Mouse (Mus musculus) bone marrow, adult 2 months (tissue): Measurements from ENCODE around the gene Tmub1.

Source experiments
- CTCF ChIP-seq: fragments of 200-500 bp; IDR thresholded peaks from 2 replicates; pipeline ENCODE4 v1.5.1; 2011; ENCODE audit warnings: low read length, control low read depth; ENCODE audit not compliant: control insufficient read depth, insufficient read depth
- POLR2A ChIP-seq: fragments of 200-500 bp; IDR thresholded peaks from 2 replicates; pipeline ENCODE4 v1.6.1; 2011; ENCODE audit warnings: low read depth, mild to moderate bottlenecking, control low read depth, low read length, borderline replicate concordance; ENCODE audit not compliant: control insufficient read depth

DNA sequence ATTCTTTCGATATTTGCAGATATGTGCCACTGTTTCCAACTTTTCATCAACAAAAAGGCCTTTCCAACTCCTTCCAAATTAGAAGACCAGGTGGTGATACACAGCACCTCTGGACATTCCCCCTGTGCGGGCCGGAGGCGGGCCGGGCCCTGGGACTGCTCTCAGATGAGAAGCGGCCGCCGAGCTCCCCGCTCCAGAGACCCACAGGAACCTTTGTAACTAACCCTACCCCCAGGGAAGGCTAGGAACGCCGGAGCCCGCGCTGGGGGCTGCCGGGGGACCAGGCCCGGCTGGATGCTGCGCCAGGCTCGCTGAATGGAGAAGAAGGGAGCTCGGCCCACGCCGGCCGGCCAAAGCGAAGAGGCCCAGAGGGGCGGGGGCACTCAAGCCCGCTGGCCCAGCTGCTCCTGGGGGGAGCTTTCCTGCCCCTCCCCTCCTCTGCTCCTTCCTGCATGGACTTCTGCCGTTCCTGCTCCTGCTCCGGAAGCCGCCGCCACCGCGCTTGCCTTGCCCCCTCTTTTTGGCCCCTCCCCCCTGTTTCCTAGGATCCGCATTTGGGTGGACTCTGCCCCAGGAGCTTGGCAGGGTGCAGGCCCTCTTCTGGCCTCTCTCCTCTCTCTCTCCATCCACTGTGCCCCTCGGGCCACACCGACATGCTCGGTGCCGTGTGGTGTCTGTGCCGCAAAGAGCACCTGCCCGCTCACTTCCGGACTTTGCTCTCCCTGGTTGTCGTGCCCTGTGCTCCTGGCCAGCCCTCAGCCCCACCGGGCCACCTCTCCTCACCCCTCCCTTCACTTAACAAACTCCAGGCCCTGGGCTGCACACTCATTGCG is 34.8 kb upstream of the Tmub1 start:
- no peak for TF ChIP-seq CTCF
- no peak for TF ChIP-seq POLR2A
